Mouse (Mus musculus) heart, embryonic 10.5 days (tissue): ENCODE measurements at regions not wholly inside any gene's neighbourhood (a gene's known extent, or its start where the extent isn't known, plus 50 kb on each side); places are given as distances from the start of the nearest gene placed in this dataset.
A peak's percentile ranks its signal among the peaks of the same experiment; 100 is the strongest.

ENCODE experiments used
- DNase-seq: peaks from one replicate; pipeline ENCODE4 v3.0.0-alpha.2; 2017; ENCODE audit warnings: low spot score
- H3K27ac ChIP-seq: fragments of 300-500 bp; sonication (generic); 2 replicates; pipeline ENCODE4 v1.5.1; 2016; ENCODE audit warnings: mild to moderate bottlenecking
- H3K27me3 ChIP-seq: fragments of 300-500 bp; sonication (generic); 2 replicates; pipeline ENCODE4 v1.6.1; 2016; ENCODE audit warnings: mild to moderate bottlenecking; ENCODE audit not compliant: poor library complexity, insufficient read depth, severe bottlenecking
- H3K36me3 ChIP-seq: fragments of 300-500 bp; sonication (generic); 2 replicates; pipeline ENCODE4 v1.6.1; 2016; ENCODE audit warnings: mild to moderate bottlenecking, moderate library complexity
- H3K4me1 ChIP-seq: fragments of 300-500 bp; sonication (generic); 2 replicates; pipeline ENCODE4 v1.6.1; 2016; ENCODE audit warnings: mild to moderate bottlenecking
- H3K4me3 ChIP-seq: fragments of 300-500 bp; sonication (generic); 2 replicates; pipeline ENCODE4 v1.5.1; 2016; ENCODE audit warnings: mild to moderate bottlenecking, moderate library complexity
- H3K9me3 ChIP-seq: fragments of 300-500 bp; sonication (generic); 2 replicates; pipeline ENCODE4 v1.6.1; 2016; ENCODE audit warnings: mild to moderate bottlenecking, moderate library complexity
- WGBS: fragments of 180-500 bp; shearing (Covaris S2); methylation state at CpG from one replicate; pipeline ENCODE4 v1.1.7; 2016; 5-methylcytosine and 5-hydroxymethylcytosine counted together

- WGBS = 42% methylated on average over 5 of the region's 5 CpGs
- Histone ChIP-seq H3K27me3 (no peaks in the 10 kb centered on the region), H3K27ac (peak overlapping the region; percentile 63), H3K9me3 (no peaks in the 10 kb centered on the region), H3K36me3 (no peaks in the 10 kb centered on the region), H3K4me1 (peaks cover 16% of the 10 kb centered on the region; the same call in 1 of the 2 replicates), H3K4me3 (no peak overlapping the region)
- DNase-seq = peak; percentile 72
Measured at GRCm38 (mm10) chr10:17367026-17367425, 356.0 kb upstream of the Cited2 start.

GRCm38 (mm10) chr10:17367430-17367829 is 355.6 kb upstream of the Cited2 start:
- Histone ChIP-seq H3K9me3 (no peaks in the 10 kb centered on the region), H3K4me1 (peaks cover 16% of the 10 kb centered on the region; the same call in 1 of the 2 replicates), H3K27me3 (no peaks in the 10 kb centered on the region), H3K27ac (peak overlapping the region; percentile 63), H3K4me3 (no peak overlapping the region), H3K36me3 (no peaks in the 10 kb centered on the region)
- DNase-seq = no peak

- DNase-seq = no peak
- Histone ChIP-seq H3K27ac (no peak overlapping the region), H3K9me3 (no peaks in the 10 kb centered on the region), H3K27me3 (no peaks in the 10 kb centered on the region), H3K4me1 (peaks cover 16% of the 10 kb centered on the region; the same call in 1 of the 2 replicates), H3K36me3 (no peaks in the 10 kb centered on the region), H3K4me3 (no peak overlapping the region)
- 83% methylated on average over 1 of the region's 1 CpGs for WGBS
Measured at GRCm38 (mm10) chr10:17368636-17369035, 354.4 kb upstream of the Cited2 start.

- WGBS = 80% methylated on average over 2 of the region's 2 CpGs
- Histone ChIP-seq H3K36me3 (no peaks in the 10 kb centered on the region), H3K4me3 (no peak overlapping the region), H3K27me3 (no peaks in the 10 kb centered on the region), H3K4me1 (no peaks in the 10 kb centered on the region), H3K27ac (no peak overlapping the region), H3K9me3 (no peaks in the 10 kb centered on the region)
- no peak for DNase-seq
Measured at GRCm38 (mm10) chr10:17372905-17373304, 350.1 kb upstream of the Cited2 start.

- no peaks in the 10 kb centered on the region for H3K36me3 ChIP-seq
- no peak for DNase-seq
- 48% methylated on average over 2 of the region's 2 CpGs for WGBS
Measured at GRCm38 (mm10) chr10:17374047-17374446, 349.0 kb upstream of the Cited2 start.

GRCm38 (mm10) chr10:17382990-17383389 is 340.0 kb upstream of the Cited2 start:
- Histone ChIP-seq H3K4me1 (0 out of 2 replicates have a peak, but pooled peaks cover 4% of the 10 kb centered on the region), H3K27ac (no peak overlapping the region), H3K9me3 (no peaks in the 10 kb centered on the region), H3K27me3 (no peaks in the 10 kb centered on the region), H3K36me3 (no peaks in the 10 kb centered on the region), H3K4me3 (no peak overlapping the region)
- no peak for DNase-seq
- 86% methylated on average over 6 of the region's 6 CpGs for WGBS

More at GRCm38 (mm10) chr10:17374047-17374446, 349.0 kb upstream of the Cited2 start:
- Histone ChIP-seq H3K4me1 (no peaks in the 10 kb centered on the region), H3K27me3 (no peaks in the 10 kb centered on the region), H3K4me3 (no peak overlapping the region), H3K27ac (no peak overlapping the region), H3K9me3 (no peaks in the 10 kb centered on the region)

- H3K4me3 ChIP-seq = no peak overlapping the region
- H3K36me3 ChIP-seq = no peaks in the 10 kb centered on the region
- 49% methylated on average over 1 of the region's 1 CpGs for WGBS
- 0 out of 2 replicates have a peak, but pooled peaks cover 4% of the 10 kb centered on the region for H3K4me1 ChIP-seq
- H3K27me3 ChIP-seq = no peaks in the 10 kb centered on the region
- no peak for DNase-seq
- H3K27ac ChIP-seq = no peak overlapping the region
- H3K9me3 ChIP-seq = no peaks in the 10 kb centered on the region
Measured at GRCm38 (mm10) chr10:17385181-17385580, 337.8 kb upstream of the Cited2 start.

- Histone ChIP-seq H3K9me3 (no peaks in the 10 kb centered on the region; the same call in 1 of the 2 replicates), H3K27ac (no peak overlapping the region), H3K27me3 (no peaks in the 10 kb centered on the region), H3K36me3 (no peaks in the 10 kb centered on the region), H3K4me3 (no peak overlapping the region), H3K4me1 (0 out of 2 replicates have a peak, but pooled peaks cover 4% of the 10 kb centered on the region)
- DNase-seq = no peak
- WGBS = 52% methylated on average over 4 of the region's 4 CpGs
Measured at GRCm38 (mm10) chr10:17387296-17387695, 335.7 kb upstream of the Cited2 start.

GRCm38 (mm10) chr10:17395495-17396224 is 327.4 kb upstream of the Cited2 start:
- 88% methylated on average over 8 of the region's 8 CpGs for whole genome bisulfite sequencing
- H3K4me1 ChIP-seq = no peaks in the 10 kb centered on the region
- no peaks in the 10 kb centered on the region for H3K27me3 ChIP-seq
- no peak overlapping the region for H3K27ac ChIP-seq
- DNase-seq = no peak
- no peak overlapping the region for H3K4me3 ChIP-seq
- no peaks in the 10 kb centered on the region for H3K36me3 ChIP-seq
- H3K9me3 ChIP-seq = no peaks in the 10 kb centered on the region; the same call in 1 of the 2 replicates

GRCm38 (mm10) chr10:17403899-17404298 is 319.1 kb upstream of the Cited2 start:
- H3K4me3 ChIP-seq = no peak overlapping the region
- H3K36me3 ChIP-seq = no peaks in the 10 kb centered on the region; the same call in 1 of the 2 replicates
- H3K27ac ChIP-seq = no peak overlapping the region
- no peaks in the 10 kb centered on the region for H3K27me3 ChIP-seq
- no peak for DNase-seq
- H3K4me1 ChIP-seq = peaks cover 3% of the 10 kb centered on the region; the same call in 1 of the 2 replicates
- no peaks in the 10 kb centered on the region for H3K9me3 ChIP-seq

GRCm38 (mm10) chr10:17407854-17408606 is 315.0 kb upstream of the Cited2 start:
- H3K27me3 ChIP-seq = no peaks in the 10 kb centered on the region
- no peaks in the 10 kb centered on the region; the same call in 1 of the 2 replicates for H3K36me3 ChIP-seq
- WGBS = 29% methylated on average over 2 of the region's 2 CpGs
- H3K9me3 ChIP-seq = no peaks in the 10 kb centered on the region
- H3K4me1 ChIP-seq = peaks cover 7% of the 10 kb centered on the region; the same call in 1 of the 2 replicates
- H3K27ac ChIP-seq = no peak overlapping the region
- H3K4me3 ChIP-seq = no peak overlapping the region
- no peak for DNase-seq

- DNase-seq = no peak
- Histone ChIP-seq H3K27ac (no peak overlapping the region), H3K9me3 (no peaks in the 10 kb centered on the region), H3K4me3 (no peak overlapping the region), H3K36me3 (no peaks in the 10 kb centered on the region; the same call in 1 of the 2 replicates), H3K4me1 (peaks cover 7% of the 10 kb centered on the region; the same call in 1 of the 2 replicates), H3K27me3 (no peaks in the 10 kb centered on the region)
- WGBS = 34% methylated on average over 1 of the region's 1 CpGs
Measured at GRCm38 (mm10) chr10:17408781-17409180, 314.2 kb upstream of the Cited2 start.
